Mouse (Mus musculus): ENCODE results near the gene Slc25a39.
"Not testable (repeated sequence)": the region's sequence is repeated elsewhere in the genome, so short reads cannot be mapped to it uniquely, and the experiment has no call there.

Gene Slc25a39

GRCm38 (mm10) chr11:102395250-102395649, 12.5 kb downstream of the Slc25a39 start:
- DNase-seq (ENCODE audit: low spot score in 2 of 2), result peak in 1 of 2 experiments; percentile 22

- DNase-seq (ENCODE audit: low spot score in 2 of 2), result peak in 1 of 2 experiments; percentile 21
These were observed 13.2 kb downstream of the Slc25a39 start for GRCm38 (mm10) chr11:102394421-102395124.

- DNase-seq (ENCODE audit: low spot score in 2 of 2), result peak in 1 of 2 experiments; percentile 46
These were observed 13.9 kb downstream of the Slc25a39 start for GRCm38 (mm10) chr11:102393719-102394420.

- peak; percentile 95 to 96 for DNase-seq (ENCODE audit: low spot score in 2 of 2)
These were observed 14.5 kb downstream of the Slc25a39 start, which contains the start of gene Rundc3a for GRCm38 (mm10) chr11:102393238-102393634. Gene Rundc3a (plus strand): TSS chr11:102393403.

GRCm38 (mm10) chr11:102392441-102393237, 15.1 kb downstream of the Slc25a39 start:
- DNase-seq (ENCODE audit: low spot score in 2 of 2), result no peak

- not testable (repeated sequence) for DNase-seq (ENCODE audit: low spot score in 2 of 2)
These were observed 18.3 kb downstream of the Slc25a39 start for GRCm38 (mm10) chr11:102389436-102389835.

GRCm38 (mm10) chr11:102386121-102386520, 21.6 kb downstream of the Slc25a39 start:
- DNase-seq (ENCODE audit: low spot score in 2 of 2), result no peak

GRCm38 (mm10) chr11:102385075-102385474, 22.7 kb downstream of the Slc25a39 start:
- no peak for DNase-seq (ENCODE audit: low spot score in 2 of 2)

- peak; percentile 26 to 51 for DNase-seq (ENCODE audit: low spot score in 2 of 2)
These were observed 23.3 kb downstream of the Slc25a39 start for GRCm38 (mm10) chr11:102384418-102384817.

GRCm38 (mm10) chr11:102383365-102384136, 24.2 kb downstream of the Slc25a39 start:
- DNase-seq (ENCODE audit: low spot score in 2 of 2), result peak in 1 of 2 experiments; percentile 12

GRCm38 (mm10) chr11:102382794-102383193, 25.0 kb downstream of the Slc25a39 start:
- DNase-seq (ENCODE audit: low spot score in 2 of 2), result no peak

GRCm38 (mm10) chr11:102381341-102382100, 26.2 kb downstream of the Slc25a39 start:
- no peak for DNase-seq (ENCODE audit: low spot score in 2 of 2)

- DNase-seq (ENCODE audit: low spot score in 2 of 2), result no peak
These were observed 27.7 kb downstream of the Slc25a39 start for GRCm38 (mm10) chr11:102380091-102380490.

GRCm38 (mm10) chr11:102377186-102377585, 30.6 kb downstream of the Slc25a39 start:
- no peak for DNase-seq (ENCODE audit: low spot score in 2 of 2)

- no peak for DNase-seq (ENCODE audit: low spot score in 2 of 2)
These were observed 31.4 kb downstream of the Slc25a39 start for GRCm38 (mm10) chr11:102376196-102376835.

- no peak for DNase-seq (ENCODE audit: low spot score in 2 of 2)
These were observed 32.3 kb downstream of the Slc25a39 start for GRCm38 (mm10) chr11:102375196-102376173.

GRCm38 (mm10) chr11:102374108-102374725, 33.5 kb downstream of the Slc25a39 start:
- no peak for DNase-seq (ENCODE audit: low spot score in 2 of 2)

- DNase-seq (ENCODE audit: low spot score in 2 of 2), result no peak
These were observed 34.1 kb downstream of the Slc25a39 start for GRCm38 (mm10) chr11:102373646-102374045.

Measured in right cerebral cortex, adult 2 months (tissue).